Mouse (Mus musculus) subcutaneous adipose tissue, adult 2 months (tissue): ENCODE measurements around the gene Gzmf. TPM values are rescaled to one million over a fixed set of nuclear protein-coding genes. Genes with fewer than 3 reads are reported as not detected.

Experiments used
- polyA plus RNA-seq: library from polyadenylated mRNA; depleted of rRNA; stranded (reverse); fragments of >200 nt; gene quantifications from 2 replicates; pipeline ENCODE4 v1.2.3, GENCODE M21; 2012; ENCODE audit warnings: low replicate concordance; rRNA removed

The Gzmf gene
- 1.1 TPM in 1 of 2 replicates, not detected in the other for polyA plus RNA-seq

GRCm38 (mm10) chr14:56211317-56211716, at the start of gene Gzmf:
Gene Gzmf (minus strand): TSS chr14:56211417.

GRCm38 (mm10) chr14:56234556-56234955, 23.3 kb upstream of the Gzmf start, which contains the start of gene Gzmc:
Gene Gzmc (minus strand): TSS chr14:56234656.

GRCm38 (mm10) chr14:56174499-56174898, 36.7 kb downstream of the Gzmf start, which contains the start of gene Gzmn:
Gene Gzmn (minus strand): TSS chr14:56174599.

GRCm38 (mm10) chr14:56159479-56159878, 51.7 kb downstream of the Gzmf start, which contains the start of gene Gzmg:
Gene Gzmg (minus strand): TSS chr14:56159579.

Other genes starting within 250 kb of the Gzmf start
- not detected in 2 replicates for gene Mcpt1, start 193.4 kb downstream of the Gzmf start, polyA plus RNA-seq
- gene Mcpt9, start 180.9 kb downstream of the Gzmf start, polyA plus RNA-seq, result not detected in 2 replicates
- gene Mcpt2, start 169.4 kb downstream of the Gzmf start, polyA plus RNA-seq, result not detected in 2 replicates
- gene Mcpt4, start 149.1 kb downstream of the Gzmf start, polyA plus RNA-seq, result 1.1 and 8.6 TPM in 2 replicates
- not detected in 2 replicates for gene Mcpt8, start 126.1 kb downstream of the Gzmf start, polyA plus RNA-seq
- gene Ctsg, start 108.8 kb downstream of the Gzmf start, polyA plus RNA-seq, result not detected in 2 replicates
- 0.14 TPM in 1 of 2 replicates, not detected in the other for gene Gzme, start 90.8 kb downstream of the Gzmf start, polyA plus RNA-seq
- 0.86 TPM in 1 of 2 replicates, not detected in the other for gene Gzmd, start 78.8 kb downstream of the Gzmf start, polyA plus RNA-seq
- not detected in 2 replicates for gene Gzmg, start 51.8 kb downstream of the Gzmf start, polyA plus RNA-seq
- not detected in 2 replicates for gene Gzmn, start 36.8 kb downstream of the Gzmf start, polyA plus RNA-seq
- gene Gzmc, start 23.2 kb upstream of the Gzmf start, polyA plus RNA-seq, result 5.1 TPM in 1 of 2 replicates, not detected in the other
- 1.1 and 10.4 TPM in 2 replicates for gene Gzmb, start 50.8 kb upstream of the Gzmf start, polyA plus RNA-seq
- gene Atp12a, start 153.7 kb upstream of the Gzmf start, polyA plus RNA-seq, result 4.3 TPM in 1 of 2 replicates, not detected in the other
- 0.19 and 0.22 TPM in 2 replicates for gene Rnf17, start 191.2 kb upstream of the Gzmf start, polyA plus RNA-seq